Mouse (Mus musculus): ENCODE results near the gene Poll.

DNA sequence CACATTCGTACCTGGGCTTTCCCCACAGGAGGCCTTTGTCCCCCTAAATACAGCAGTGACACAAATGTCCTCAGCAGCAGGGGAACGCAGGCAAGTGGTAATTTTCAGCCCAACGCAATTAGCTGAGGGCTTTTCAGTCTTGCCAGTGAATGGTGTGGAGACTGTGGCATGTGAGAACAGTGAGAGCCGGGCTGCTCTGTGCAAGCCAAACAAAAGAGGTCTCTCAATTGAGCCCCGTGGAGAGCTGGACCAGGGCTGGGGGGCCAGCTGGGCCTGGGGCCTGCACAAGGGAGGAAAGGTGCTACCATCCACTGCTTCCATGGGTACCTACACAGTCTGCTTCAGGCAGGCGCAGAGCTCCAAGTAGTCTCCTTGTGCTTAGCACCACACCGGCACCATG, 47.1 kb upstream of the Poll start:
- no peak for TF ChIP-seq CTCF (IDR thresholded peaks at IDR 0.05; ENCODE audit: control insufficient read depth, insufficient read depth, low read length)
- TF ChIP-seq POLR2A (IDR thresholded peaks at IDR 0.05; ENCODE audit: borderline replicate concordance, control insufficient read depth, low read depth, low read length): no peak
